Mouse (Mus musculus) kidney, adult 2 months (tissue): ENCODE measurements around the gene Map3k12. TPM values are rescaled to one million over a fixed set of nuclear protein-coding genes. Genes with fewer than 3 reads are reported as not detected.
A peak's percentile ranks its signal among the peaks of the same experiment; 100 is the strongest.

Experiments
- DNase-seq: peaks from one replicate; pipeline ENCODE4 v3.0.0; 2021
- H3K27ac ChIP-seq: fragments of 200-500 bp; 2 replicates; pipeline ENCODE4 v1.5.1; 2012; ENCODE audit warnings: low read depth, low read length, control low read depth, inconsistent platforms; ENCODE audit not compliant: insufficient read depth
- H3K27me3 ChIP-seq: fragments of 200-500 bp; replicated peaks from 2 replicates; pipeline ENCODE4 v1.6.1; 2012; ENCODE audit warnings: mild to moderate bottlenecking, moderate library complexity, low read length, inconsistent platforms; ENCODE audit not compliant: control insufficient read depth, insufficient read depth
- H3K36me3 ChIP-seq: fragments of 200-500 bp; 2 replicates; pipeline ENCODE4 v1.6.1; 2012; ENCODE audit warnings: mild to moderate bottlenecking, moderate library complexity, low read length, inconsistent platforms; ENCODE audit not compliant: control insufficient read depth, insufficient read depth
- H3K4me1 ChIP-seq: fragments of 200-500 bp; 2 replicates; pipeline ENCODE4 v1.6.1; 2011; ENCODE audit warnings: low read length; ENCODE audit not compliant: control insufficient read depth, insufficient read depth
- H3K4me3 ChIP-seq: fragments of 200-500 bp; 2 replicates; pipeline ENCODE4 v1.5.1; 2011; ENCODE audit warnings: mild to moderate bottlenecking, low read depth, low read length, control low read depth; ENCODE audit not compliant: insufficient read depth
- CTCF ChIP-seq: fragments of 200-500 bp; conservative IDR thresholded peaks from 2 replicates; pipeline ENCODE4 v1.5.1; 2011; ENCODE audit warnings: low read depth, mild to moderate bottlenecking, control low read depth, low read length, moderate library complexity, mixed read lengths; ENCODE audit not compliant: insufficient read depth, insufficient read length
- POLR2A ChIP-seq: fragments of 200-500 bp; IDR thresholded peaks from one replicate; pipeline ENCODE4 v1.6.1; 2011; ENCODE audit warnings: low read depth, low read length, control low read depth
- WGBS: fragments of 180-500 bp; shearing (Covaris S2); methylation state at CpG from one replicate; pipeline ENCODE4 v1.1.7; 2018; 5-methylcytosine and 5-hydroxymethylcytosine counted together
- polyA plus RNA-seq: library from polyadenylated mRNA; depleted of rRNA; stranded (reverse); fragments of >200 nt; gene quantifications from 2 replicates; pipeline ENCODE4 v1.2.3, GENCODE M21; 2012

Gene Map3k12
- polyA plus RNA-seq, 1 experiment, result 7.7 TPM

- no peak overlapping the region for H3K4me3 ChIP-seq
- peaks cover 9% of the 10 kb centered on the region for H3K36me3 ChIP-seq
- DNase-seq, result peak; percentile 47
- TF ChIP-seq CTCF (no peak), POLR2A (no peak)
- WGBS, result 55% methylated on average over 9 of the region's 9 CpGs
- H3K27me3 ChIP-seq, result no peaks in the 10 kb centered on the region
- no peak overlapping the region for H3K27ac ChIP-seq
- H3K4me1 ChIP-seq, result no peaks in the 10 kb centered on the region
Measured at GRCm38 (mm10) chr15:102502254-102502840, 14.5 kb downstream of the Map3k12 start.

GRCm38 (mm10) chr15:102501084-102501814 lies 15.6 kb downstream of the Map3k12 start:
- H3K36me3 ChIP-seq, result peaks cover 9% of the 10 kb centered on the region

DNA sequence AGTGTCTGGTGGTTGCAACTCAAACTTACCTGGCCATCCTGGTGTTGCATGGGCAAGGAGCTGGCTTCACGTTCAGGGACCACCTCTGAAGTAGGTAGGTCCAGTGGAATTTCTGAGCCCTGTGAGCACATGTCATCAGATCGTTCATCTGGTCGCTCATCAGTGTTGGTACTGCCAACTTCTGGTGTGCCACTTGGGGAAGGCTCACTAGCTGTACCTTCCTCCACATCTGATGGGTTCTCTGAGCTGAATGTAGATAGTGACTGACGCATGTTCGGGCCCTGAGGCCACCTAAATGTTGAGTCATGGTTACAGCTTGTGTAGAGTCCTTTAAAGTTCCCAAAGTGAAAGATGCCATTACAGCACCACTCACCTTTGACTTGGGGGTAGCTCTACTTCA lies 16.4 kb downstream of the Map3k12 start:
- TF ChIP-seq CTCF (no peak), POLR2A (no peak)
- Histone ChIP-seq H3K4me1 (no peaks in the 10 kb centered on the region), H3K27me3 (no peaks in the 10 kb centered on the region), H3K4me3 (no peak overlapping the region), H3K36me3 (peaks cover 9% of the 10 kb centered on the region), H3K27ac (no peak overlapping the region)
- DNase-seq, result no peak
- 85% methylated on average over 5 of the region's 5 CpGs for WGBS

More at GRCm38 (mm10) chr15:102501084-102501814, 15.6 kb downstream of the Map3k12 start:
- no peak overlapping the region for H3K27ac ChIP-seq
- WGBS, result 87% methylated on average over 19 of the region's 19 CpGs
- DNase-seq, result no peak
- H3K4me3 ChIP-seq, result no peak overlapping the region
- no peaks in the 10 kb centered on the region for H3K27me3 ChIP-seq
- no peaks in the 10 kb centered on the region for H3K4me1 ChIP-seq
- TF ChIP-seq CTCF (no peak), POLR2A (no peak)

DNA sequence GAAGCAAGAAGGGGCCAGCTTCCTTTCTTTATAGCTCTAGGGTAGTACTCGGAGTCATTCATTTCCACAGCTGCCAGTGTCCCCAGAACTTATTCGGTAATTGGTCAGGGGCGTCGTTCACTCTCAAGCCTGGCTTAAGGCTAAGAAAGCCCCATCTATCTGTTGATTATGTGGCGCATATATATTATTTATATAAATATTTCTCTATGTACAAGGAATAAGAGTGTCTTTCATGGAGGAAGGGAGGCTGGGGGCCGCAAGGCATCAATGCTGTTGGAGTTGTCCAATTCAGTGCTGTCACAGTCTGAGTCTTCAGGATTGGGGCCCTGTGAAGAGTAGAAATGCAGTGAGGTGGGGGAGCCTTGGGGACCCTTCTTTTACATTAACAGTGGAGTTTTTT lies 17.0 kb downstream of the Map3k12 start:
- no peak for TF ChIP-seq CTCF
- TF ChIP-seq POLR2A, result no peak
- Histone ChIP-seq H3K4me3 (no peak overlapping the region), H3K4me1 (no peaks in the 10 kb centered on the region), H3K36me3 (peaks cover 11% of the 10 kb centered on the region), H3K27ac (no peak overlapping the region), H3K27me3 (no peaks in the 10 kb centered on the region)
- 87% methylated on average over 6 of the region's 6 CpGs for WGBS
- no peak for DNase-seq

GRCm38 (mm10) chr15:102499370-102499769 lies 17.5 kb downstream of the Map3k12 start:
- no peak for DNase-seq
- H3K4me3 ChIP-seq, result no peak overlapping the region
- TF ChIP-seq CTCF (no peak), POLR2A (no peak)
- H3K27me3 ChIP-seq, result no peaks in the 10 kb centered on the region
- WGBS, result 56% methylated on average over 3 of the region's 3 CpGs
- no peak overlapping the region for H3K27ac ChIP-seq
- H3K4me1 ChIP-seq, result no peaks in the 10 kb centered on the region
- H3K36me3 ChIP-seq, result peaks cover 11% of the 10 kb centered on the region

DNA sequence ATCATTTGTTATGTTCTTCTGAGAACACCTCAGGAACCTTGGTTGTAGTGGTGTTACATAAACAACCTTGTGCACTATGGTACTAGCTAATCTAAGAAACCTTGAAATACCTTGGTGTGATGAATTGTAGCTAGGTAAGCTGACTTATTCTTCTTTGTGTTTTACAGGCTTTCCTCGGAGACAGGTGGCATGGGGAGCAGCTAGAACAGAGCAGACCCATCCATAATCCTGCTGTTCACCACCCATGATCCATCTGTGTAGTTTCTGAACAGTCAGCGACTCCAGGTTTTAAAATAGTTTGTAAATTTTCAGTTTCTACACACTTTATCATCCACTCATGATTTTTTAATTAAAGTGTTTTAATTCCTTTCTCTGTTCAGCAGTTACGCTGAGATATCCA lies 18.5 kb downstream of the Map3k12 start:
- TF ChIP-seq CTCF (no peak), POLR2A (no peak)
- Histone ChIP-seq H3K27ac (no peak overlapping the region), H3K4me1 (no peaks in the 10 kb centered on the region), H3K36me3 (peaks cover 16% of the 10 kb centered on the region), H3K4me3 (no peak overlapping the region), H3K27me3 (no peaks in the 10 kb centered on the region)
- no peak for DNase-seq
- 76% methylated on average over 3 of the region's 3 CpGs for WGBS

- Histone ChIP-seq H3K27me3 (no peaks in the 10 kb centered on the region), H3K36me3 (peaks cover 30% of the 10 kb centered on the region), H3K27ac (no peak overlapping the region), H3K4me3 (no peak overlapping the region), H3K4me1 (no peaks in the 10 kb centered on the region)
- 62% methylated on average over 1 of the region's 1 CpGs for WGBS
- no peak for TF ChIP-seq CTCF
- TF ChIP-seq POLR2A, result no peak
- no peak for DNase-seq
Measured at GRCm38 (mm10) chr15:102487664-102488063, 29.2 kb downstream of the Map3k12 start.
